Mouse (Mus musculus): ENCODE measurements around the gene Herc3. TPM values are rescaled to one million over a fixed set of nuclear protein-coding genes. Genes with fewer than 3 reads are reported as not detected.

Herc3 gene
- total and polyA plus RNA-seq, 3 experiments, result 14.3 to 19.1 (median 15.5) TPM

DNA sequence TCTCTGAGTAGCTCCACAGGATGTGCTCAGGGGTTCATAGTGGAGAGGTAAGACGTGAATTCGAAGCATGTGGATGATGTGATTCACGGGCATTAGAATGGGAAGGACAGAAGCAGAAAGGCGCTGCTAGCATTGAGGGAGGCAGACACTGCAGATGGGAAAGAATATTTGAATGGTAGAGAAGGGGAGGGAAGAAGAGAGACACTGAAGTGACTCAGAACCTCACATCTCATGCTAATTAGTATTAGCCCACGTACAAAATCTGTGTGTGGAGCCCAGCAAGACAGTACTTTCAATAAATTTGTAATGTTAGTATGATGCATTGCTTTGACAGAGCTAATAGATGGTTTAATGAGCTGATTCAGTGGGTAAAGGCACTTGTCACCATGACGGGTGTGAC, 89.5 kb downstream of the Herc3 start:
- DNase-seq, result no peak

DNA sequence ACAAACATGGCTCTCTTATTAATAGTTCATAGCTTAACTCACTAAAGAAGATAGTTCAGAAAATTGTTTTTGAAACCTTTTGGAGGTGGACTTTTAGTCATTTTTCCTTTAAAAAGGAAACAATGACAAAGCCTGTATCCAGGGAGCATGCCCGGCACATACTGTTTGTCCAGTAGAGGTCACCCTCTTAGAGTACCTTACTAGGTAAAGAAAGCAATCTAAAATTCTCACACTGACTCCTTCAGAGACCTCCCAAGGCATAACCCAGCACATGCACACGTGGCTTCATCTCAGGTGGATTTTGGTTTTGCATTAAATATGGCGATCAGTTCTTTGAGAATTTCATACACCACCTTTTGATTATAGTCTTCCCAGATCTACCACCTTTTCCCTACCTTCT, 90.4 kb downstream of the Herc3 start:
- DNase-seq, result no peak

DNA sequence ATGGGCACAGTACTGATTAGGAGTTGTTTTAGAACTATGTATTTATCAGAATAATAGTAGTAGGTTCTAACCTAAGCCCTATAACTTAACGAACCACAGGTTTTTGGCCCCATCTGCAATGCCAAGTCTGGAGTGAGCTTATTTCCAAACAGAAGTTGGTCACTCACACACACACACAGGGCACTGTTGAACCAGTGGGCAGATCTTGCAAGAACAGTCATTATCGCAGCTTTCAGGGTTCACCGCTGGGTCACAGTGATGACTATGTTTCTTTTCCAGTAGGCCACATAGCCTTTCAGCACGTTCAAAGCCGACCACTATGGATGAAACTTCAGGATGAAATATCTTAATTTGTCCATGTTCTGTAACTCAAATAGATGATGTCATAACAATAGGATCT, 91.2 kb downstream of the Herc3 start:
- DNase-seq, result no peak

DNA sequence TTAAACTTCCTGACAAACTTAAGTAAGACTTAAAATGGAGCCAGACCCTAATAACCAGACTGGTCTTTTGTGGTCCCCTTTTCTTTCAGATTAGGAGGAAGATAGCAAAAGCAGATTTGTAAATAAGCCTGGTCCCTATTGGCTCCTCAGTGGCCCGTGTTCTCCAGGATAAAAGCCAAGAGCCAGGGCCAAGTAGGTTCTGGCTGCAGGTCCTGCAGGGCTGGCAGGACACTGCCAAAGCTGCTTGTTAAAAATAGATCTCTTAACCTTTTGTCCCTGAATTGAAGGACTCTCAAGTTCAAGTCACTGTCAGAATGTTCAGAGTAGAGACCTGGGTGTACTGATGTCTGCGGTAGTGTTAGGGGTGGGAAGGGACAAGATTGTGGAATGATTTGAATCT, 96.6 kb downstream of the Herc3 start:
- peak; percentile 56 for DNase-seq

DNA sequence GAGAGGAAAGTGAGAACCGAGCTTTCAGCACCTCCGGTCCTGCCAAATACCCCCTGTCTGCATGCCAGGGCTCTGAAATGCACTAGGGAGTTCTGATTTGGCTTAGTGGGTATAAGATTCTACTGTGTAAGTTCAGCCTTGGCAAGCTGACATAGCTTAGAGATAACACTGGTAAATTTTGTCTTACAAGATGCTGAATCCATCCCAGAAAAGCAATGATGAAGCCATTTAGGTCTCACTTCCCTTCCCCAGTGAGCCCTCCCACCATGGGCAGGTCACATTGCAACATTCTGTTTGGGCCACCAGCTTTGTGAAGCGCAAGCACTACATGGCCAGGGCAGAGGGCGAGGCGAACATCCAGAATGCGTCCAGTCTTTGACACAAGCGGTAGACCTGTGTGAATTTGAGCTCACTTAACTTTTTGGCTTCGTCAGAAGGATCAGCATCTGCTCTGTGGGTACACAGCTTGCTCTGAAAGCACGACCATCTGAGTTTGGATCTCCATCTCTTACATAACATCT, 98.7 kb downstream of the Herc3 start:
- DNase-seq, result peak; percentile 34

DNA sequence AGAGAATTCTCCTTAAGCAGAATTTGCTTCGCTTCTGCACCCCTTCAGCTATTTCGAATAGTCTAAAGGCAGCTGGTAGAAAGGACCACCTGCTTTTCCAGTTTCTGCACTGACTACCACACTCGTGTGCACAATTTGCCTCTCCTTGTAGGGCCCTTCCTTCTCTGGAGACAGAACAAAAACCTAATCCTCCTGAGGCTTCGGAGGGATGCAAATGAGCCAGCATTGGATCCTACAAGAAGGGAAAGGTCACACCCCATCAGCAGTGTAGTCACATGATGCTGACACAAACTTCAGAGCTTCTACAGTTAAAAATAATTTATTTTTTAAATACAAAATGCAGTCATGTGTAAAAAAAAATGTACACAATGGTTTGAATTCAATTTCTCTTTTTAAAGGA, 99.9 kb downstream of the Herc3 start:
- no peak for DNase-seq

DNA sequence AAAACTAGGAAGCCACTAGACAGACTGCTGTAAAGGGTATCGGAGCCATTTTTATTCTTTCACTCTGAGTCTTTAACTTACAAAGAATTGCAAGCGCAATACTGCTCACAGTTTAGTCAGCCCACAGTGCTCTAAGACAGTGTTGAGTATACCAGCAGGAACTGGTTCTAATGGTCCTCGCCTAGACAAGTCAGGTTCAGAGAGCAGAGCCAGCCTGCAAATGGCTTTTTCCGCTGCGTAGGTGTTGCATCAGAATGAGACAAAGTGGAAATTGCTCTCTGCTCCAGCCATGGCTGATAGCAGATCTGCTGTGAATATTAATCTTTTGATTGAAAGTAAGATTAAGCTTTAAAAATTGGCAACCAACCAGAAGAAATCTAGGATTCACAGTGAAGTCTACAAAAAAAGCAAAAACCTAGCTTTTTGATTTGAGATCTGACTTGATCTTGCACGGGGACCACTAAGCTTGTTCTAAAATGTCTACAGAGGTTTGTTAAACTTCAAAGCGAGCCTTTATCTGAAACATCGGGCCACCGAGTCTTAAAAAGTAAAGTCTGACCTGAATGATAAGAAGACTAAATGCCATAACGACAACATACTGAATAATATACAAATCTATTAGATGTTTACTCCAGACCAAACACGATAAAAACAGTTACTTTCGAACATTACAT, 101.4 kb downstream of the Herc3 start:
- no peak for DNase-seq

DNA sequence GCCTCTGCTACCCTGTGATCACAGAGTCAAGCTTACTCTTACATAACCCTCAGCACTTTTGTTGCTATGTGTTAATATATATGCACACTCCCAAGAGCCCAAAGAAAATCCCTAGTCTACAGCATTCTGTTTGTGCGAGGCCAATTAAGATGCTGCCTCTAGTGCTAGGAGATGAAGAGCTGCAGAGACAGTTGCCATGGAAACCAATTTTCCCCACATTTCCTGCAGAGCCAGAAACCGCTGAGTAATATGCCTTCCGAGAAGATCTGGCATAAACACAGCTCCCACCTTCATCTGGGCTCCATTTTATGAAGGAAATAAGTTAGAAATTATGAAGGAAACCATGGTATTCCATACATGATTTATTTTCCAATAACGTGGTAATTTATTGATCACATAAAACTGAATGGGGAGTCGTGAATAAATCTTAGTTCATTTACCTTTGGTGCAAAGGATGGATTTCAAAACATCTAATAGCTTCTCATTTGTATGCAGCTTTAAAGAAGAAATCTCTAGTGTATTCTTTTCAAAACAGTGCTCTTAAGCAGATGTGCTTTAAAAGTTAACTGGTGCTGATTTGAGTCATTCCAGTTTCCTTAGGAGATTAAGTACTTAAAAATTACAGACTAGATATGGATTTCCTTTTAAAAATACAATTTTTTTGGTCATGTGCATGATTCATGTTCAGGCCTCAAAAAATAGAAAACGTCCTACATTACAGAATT, 102.1 kb downstream of the Herc3 start:
- no peak for DNase-seq

DNA sequence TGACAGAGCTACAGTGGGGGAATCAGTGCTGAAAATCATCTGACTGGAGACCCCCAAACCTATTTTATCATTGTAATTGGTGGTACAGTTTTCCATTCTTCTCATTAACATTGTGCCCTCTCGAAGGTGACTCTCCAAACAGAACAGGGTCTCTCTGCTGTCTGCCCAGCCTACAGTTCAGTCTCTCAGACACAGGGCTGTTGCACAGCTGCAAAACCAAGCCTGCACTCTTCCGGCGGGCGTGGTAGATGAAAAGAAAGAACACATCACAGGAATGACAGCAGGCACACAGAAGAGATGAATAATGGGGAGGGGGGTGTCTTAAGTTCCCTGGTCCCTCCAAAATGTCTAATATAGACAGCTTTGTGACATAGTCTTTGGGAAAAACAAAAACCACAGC, 102.9 kb downstream of the Herc3 start:
- DNase-seq, result no peak

DNA sequence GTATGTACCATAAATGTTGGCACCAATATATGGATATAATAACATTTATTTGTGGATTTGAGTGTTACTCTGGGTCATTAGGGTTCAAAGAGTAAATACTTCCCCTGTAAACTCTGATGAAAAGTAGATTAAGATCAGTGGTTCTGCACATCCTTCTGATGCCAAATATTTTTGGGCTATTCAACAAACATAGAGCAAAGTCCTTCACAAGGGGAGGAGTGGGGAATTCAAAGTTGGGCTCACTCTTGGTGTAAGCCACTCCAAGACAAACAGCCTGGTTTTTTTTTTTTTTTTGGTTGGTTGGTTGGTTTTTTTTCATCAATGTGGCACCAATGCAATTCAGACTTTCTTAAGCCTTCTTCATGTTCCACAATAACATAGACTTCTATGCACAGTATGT, 106.5 kb downstream of the Herc3 start:
- DNase-seq, result no peak

DNA sequence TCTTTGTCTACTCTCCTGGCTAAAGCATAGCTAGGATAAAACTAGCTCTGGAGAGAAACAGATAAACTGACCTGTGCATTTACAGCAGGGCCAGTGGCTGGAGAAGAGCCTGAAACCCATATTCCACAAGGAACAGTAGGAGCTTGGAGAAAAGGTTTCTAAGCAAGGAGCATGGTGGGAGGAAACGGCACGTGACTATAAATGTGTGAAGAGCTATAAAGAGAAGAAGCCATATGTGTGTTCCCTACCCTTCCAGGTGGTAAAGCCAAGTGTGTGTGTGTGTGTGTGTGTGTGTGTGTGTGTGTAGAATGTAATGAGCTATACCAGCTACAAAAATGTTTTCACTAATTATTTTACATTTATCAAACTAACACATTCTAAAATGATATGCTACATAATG, 111.0 kb downstream of the Herc3 start:
- no peak for DNase-seq

DNA sequence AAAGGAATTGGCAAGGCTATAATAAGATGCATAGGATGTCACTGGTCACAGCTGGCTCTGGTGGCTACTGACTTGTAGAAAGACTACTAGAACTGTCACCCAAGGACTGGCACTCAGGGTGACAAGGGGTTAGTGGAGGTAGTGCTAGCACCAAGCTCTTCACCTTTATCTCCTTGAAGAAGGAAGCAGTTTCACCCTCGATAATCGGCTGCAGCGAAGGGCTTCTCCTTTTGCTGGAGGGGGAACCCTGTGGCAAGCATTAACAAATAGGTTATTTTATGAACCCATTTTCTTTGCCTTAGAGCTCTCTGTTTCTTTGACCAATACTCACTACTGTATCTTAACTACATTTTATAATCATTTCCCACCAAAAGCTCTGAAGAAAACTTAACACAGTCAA, 112.7 kb downstream of the Herc3 start:
- DNase-seq, result no peak

DNA sequence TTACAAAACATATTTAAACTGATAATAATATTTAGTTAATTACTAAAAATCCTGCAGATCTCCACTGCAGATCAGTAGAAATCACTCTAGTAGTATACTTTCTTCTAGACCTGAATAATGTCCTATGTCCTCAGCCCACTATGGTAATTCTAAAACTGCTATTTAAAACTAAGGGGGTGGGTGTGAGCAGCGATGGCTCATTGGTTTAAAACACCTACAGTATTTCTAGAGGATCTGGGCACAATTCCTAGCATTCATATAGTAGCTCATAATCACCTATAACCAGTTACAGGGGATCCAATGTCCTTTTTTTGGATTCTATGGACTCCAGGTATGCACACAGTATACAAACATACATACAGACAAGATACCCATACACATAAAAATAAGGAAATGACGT, 115.0 kb downstream of the Herc3 start:
- no peak for DNase-seq

DNA sequence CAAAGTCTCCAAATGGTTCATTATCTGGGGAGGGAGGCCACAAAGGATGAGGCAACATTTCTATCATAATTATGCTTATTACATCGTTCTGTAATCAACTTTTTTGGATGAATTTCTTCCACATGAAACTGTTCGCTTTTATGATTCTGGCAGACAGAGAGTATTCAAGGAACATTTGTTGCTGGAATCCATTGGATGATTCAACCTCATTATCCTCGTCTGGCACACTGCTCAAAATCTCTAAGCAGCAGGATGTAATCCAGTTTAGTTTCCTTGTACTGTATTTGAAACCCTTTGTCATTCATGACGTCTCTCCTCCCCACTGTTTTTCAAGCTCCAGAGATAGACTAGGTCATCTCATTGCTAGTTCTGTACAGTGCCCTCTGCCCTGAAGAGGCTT, 115.6 kb downstream of the Herc3 start:
- DNase-seq, result no peak

DNA sequence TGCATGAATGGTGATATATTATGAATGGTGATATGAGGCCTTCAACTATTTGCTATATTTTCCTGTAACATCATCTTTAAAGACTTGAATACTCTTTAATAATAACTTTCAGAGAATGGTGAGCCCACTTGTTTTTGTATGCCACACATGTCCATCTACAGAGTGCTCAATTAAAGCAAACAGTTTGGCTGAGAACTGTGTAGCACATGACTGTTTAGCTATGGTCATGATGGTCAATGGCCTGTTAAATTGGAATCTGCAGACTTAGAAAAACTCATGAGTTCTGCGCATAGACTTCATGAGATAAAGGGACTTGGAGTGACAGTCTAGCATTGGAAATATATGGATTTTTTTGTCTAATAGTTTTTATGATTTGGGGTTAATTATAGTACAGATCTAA, 119.1 kb downstream of the Herc3 start:
- DNase-seq, result no peak

DNA sequence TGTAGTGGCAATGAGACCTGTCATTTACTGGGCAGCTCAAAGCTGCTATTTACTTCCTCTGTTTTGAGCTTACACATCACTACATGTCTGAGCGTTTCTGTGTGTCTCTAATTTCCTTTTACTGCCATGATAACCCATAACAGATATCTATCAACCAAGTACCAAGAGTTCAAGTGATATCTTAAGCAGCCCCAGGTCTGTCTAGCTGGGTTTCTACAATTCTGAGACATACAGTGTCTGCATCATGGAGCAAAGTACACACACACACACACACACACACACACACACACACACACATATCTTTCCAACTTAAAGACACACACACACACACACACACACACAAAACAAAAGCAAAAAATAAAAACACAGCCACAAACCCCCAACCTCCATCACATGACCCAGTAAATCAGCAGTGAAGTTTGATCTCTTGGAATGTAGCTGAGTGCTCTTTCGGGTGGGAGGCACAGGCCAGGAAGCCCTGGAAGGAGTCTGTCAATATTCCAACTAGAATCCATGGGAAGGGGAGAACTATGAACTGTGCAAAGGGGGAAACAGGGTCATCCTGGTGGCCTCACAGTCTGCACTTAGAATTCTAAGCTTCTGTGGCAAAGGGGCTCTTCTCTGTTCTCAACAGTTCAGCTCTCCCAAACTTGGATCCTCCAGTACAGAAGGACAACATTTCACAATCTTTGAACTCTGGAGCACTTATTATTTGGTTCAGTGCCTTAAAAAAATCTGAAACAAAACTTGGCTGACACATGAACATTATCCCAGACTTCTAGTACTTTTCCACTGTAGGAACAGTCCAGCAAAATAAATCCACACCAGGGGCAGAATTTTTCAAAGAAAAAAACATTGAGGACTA, 120.1 kb downstream of the Herc3 start:
- peak; percentile 14 for DNase-seq

DNA sequence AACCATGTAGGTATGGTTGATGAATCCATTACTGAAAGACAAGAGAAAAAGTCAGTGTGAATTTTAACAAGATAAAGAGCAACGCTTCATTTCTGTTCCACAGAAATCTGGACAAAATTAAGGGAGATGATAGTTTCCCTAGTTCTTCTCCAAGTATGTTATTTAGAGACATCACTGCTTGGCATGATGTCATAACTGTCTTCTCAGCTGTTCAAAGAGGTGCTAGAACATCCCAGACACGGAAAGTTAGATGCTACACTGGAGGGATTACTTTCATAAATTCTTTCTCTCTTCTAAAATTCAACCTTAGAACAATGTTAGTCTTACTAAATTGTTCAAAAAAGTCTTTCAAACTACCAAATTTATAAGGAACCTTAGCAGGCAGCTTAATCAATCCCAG, 129.3 kb downstream of the Herc3 start:
- no peak for DNase-seq

DNA sequence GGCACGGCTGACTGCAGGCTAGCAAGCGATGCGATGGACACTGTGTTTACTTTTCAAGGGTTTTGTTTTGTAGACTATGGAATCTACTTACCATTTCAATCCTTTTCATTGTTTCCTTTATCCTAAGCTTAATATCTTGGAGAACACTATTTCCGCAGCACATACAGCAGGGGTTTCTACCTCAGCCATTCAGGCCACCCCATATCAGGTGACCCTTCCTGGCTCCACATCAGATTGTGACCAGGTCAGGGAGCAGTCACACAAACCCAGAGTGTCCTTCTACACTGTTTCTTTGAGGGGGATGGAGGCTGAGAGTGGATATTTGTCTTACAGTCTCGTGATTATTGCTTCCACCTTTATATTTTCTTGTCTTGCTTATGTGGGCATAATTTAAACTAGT, 131.4 kb downstream of the Herc3 start:
- DNase-seq, result no peak

DNA sequence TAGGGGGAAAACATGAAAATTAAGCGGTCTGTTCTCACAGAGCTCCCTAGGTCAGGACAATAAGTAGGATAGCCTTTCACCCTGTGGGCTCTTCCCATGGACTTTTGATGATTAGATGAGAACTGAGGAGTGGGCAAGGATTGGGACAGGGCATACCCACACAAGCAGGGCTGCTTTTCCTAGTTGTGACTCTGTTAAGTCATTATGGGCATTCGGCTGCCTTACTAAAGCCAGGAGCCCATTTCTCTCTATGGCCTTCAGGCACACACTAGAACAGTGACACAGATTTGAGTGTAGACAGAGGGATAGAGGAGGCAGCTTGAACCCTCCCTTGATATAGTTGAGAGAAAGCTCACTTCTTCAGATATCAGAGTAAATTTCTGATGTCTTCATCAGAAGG, 132.8 kb downstream of the Herc3 start:
- no peak for DNase-seq

DNA sequence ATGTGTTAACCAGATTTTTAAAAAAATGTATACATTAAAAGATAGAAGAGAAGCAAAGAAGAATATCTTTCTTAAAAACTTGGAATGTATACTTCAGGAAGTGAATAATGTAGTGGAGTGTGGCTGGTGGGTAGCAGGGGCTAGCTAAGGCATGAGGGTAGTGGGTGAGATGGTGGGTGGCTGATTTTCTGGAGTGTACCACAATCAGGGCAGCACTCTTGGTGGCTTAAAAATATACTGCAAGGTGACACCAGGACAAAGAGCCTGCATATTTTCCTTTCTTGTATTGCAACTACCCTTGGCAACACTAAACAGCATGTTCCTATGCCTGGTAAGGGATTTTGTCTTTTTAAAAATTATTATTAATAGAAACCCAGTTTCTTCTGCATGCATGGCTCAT, 133.3 kb downstream of the Herc3 start:
- DNase-seq, result no peak

DNA sequence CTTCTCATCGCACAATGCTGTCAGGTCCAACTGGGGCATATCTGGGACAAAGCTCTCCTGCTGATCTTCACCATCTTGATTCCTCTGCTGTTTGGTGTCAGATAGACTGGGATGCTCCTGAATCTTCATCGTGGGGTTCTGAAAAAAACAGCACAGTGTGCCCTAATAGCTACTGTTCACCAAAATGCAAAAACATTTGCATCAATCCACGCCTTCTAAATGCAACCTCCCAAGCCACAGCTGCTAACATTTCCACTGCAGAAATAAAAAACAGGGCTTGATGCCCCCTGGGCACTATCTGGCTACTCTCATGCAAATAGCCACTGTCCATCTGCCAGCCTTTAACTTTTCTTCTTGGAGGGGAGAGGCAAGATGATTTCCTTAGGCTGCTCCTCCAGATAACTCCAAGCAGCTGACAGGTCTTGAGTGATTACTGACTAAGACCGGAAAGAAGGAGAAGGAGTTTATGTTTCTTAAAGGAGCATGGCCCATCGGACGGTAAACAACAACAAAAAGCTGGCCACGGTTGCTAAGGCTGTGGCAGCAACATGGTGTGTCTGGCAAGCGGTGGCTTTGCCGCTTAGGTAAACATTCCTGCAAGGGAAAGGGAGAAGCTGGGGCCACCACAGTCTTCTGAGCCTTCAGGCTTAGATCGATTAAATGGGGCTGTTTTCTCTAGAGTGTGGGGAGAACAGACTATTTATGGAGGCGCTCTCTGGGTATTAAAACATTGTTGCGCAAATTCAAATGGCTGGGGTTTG, 134.0 kb downstream of the Herc3 start:
- DNase-seq, result no peak

DNA sequence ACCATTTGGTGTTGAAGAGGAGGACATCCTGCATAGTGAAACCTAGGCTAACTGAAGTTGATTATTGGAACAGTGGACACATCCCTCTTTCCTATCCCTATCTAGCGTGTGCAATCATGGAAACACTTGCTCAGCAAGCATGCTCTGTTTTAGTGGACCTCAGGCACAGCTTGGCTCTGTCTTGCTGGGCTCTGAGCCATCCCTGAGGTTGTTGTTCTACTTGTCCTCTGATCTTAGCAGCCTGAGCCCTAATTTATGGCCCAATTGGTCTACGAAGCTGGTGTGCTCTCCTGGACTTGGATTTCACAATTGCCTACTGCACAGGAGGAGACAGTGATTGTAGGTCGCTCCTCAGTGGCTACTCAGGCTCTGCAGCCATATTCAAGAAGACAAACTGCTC, 137.0 kb downstream of the Herc3 start:
- peak; percentile 69 for DNase-seq
